Mouse (Mus musculus): ENCODE data around the gene Cdh11.

DNA sequence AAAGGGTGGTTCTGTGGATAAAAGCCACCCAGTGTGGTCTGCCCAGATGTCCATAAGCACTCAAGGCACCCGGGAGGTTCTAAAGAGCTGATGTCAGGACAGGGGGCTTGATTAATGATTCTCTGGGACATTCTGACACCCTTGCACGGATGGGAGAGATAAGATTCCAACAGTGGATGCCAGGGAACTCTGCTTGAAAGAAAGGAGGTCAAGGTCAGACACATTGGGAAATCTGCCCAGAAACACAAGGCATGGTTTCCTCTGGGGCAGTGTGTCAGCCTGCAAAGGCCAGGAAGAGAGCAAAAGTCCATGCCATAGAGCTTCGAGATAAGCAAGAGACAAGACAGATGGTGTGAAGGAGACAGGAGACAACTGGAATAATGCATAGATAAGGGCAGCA is 188.9 kb downstream of the Cdh11 start:
- TF ChIP-seq CTCF (IDR thresholded peaks at IDR 0.05; ENCODE audit: insufficient read depth, low read length) (no peak), POLR2A (IDR thresholded peaks at IDR 0.05; ENCODE audit: borderline replicate concordance, extremely low read depth, low read depth, low read length) (no peak)
